Mouse (Mus musculus): ENCODE measurements around the gene Rab4a.

- TF ChIP-seq CTCF (IDR thresholded peaks at IDR 0.05; ENCODE audit: insufficient read depth, low read depth, low read length) (no peak), POLR2A (IDR thresholded peaks at IDR 0.05; ENCODE audit: insufficient read depth, low read depth, low read length) (no peak)
These were observed 11.0 kb upstream of the Rab4a start for GRCm38 (mm10) chr8:123794766-123795165.

Measured in olfactory bulb, adult 2 months (tissue).